Mouse (Mus musculus): ENCODE results near the gene Fntb.
A peak's percentile ranks its signal among the peaks of the same experiment; 100 is the strongest.

Fntb gene

GRCm38 (mm10) chr12:76765354-76765851 is at the start of gene Fntb, which contains the start of gene Churc1:
TSS of gene Fntb (plus strand) at chr12:76765589.
TSS of gene Churc1 (plus strand) at chr12:76765538.
- peak; percentile 90 for DNase-seq (ENCODE audit: inconsistent ontology term)

- no peak for DNase-seq (ENCODE audit: inconsistent ontology term)
These were observed 47.0 kb upstream of the Fntb start for GRCm38 (mm10) chr12:76718384-76718783.

- no peak for DNase-seq (ENCODE audit: inconsistent ontology term)
These were observed 44.8 kb upstream of the Fntb start for GRCm38 (mm10) chr12:76720572-76720971.

GRCm38 (mm10) chr12:76722026-76722425 is 43.4 kb upstream of the Fntb start:
- peak; percentile 1 for DNase-seq (ENCODE audit: inconsistent ontology term)

GRCm38 (mm10) chr12:76727955-76728354 is 37.4 kb upstream of the Fntb start:
- no peak for DNase-seq (ENCODE audit: inconsistent ontology term)

- no peak for DNase-seq (ENCODE audit: inconsistent ontology term)
These were observed 14.4 kb upstream of the Fntb start for GRCm38 (mm10) chr12:76750866-76751459.

- peak; percentile 24 for DNase-seq (ENCODE audit: inconsistent ontology term)
These were observed 12.6 kb upstream of the Fntb start for GRCm38 (mm10) chr12:76752652-76753318.

- DNase-seq (ENCODE audit: inconsistent ontology term), result no peak
These were observed 677 bp downstream of the Fntb start for GRCm38 (mm10) chr12:76765901-76766630.

GRCm38 (mm10) chr12:76770841-76771500 is 5.6 kb downstream of the Fntb start:
- no peak for DNase-seq (ENCODE audit: inconsistent ontology term)

GRCm38 (mm10) chr12:76771540-76771939 is 6.2 kb downstream of the Fntb start:
- no peak for DNase-seq (ENCODE audit: inconsistent ontology term)

GRCm38 (mm10) chr12:76774652-76775051 is 9.3 kb downstream of the Fntb start:
- no peak for DNase-seq (ENCODE audit: inconsistent ontology term)

GRCm38 (mm10) chr12:76775132-76775531 is 9.7 kb downstream of the Fntb start:
- DNase-seq (ENCODE audit: inconsistent ontology term), result no peak

- DNase-seq (ENCODE audit: inconsistent ontology term), result no peak
These were observed 11.5 kb downstream of the Fntb start for GRCm38 (mm10) chr12:76776898-76777297.

GRCm38 (mm10) chr12:76777845-76778244 is 12.5 kb downstream of the Fntb start:
- DNase-seq (ENCODE audit: inconsistent ontology term), result no peak

- DNase-seq (ENCODE audit: inconsistent ontology term), result no peak
These were observed 13.1 kb downstream of the Fntb start for GRCm38 (mm10) chr12:76778305-76779083.

- no peak for DNase-seq (ENCODE audit: inconsistent ontology term)
These were observed 14.6 kb downstream of the Fntb start for GRCm38 (mm10) chr12:76779951-76780350.

- DNase-seq (ENCODE audit: inconsistent ontology term), result no peak
These were observed 15.5 kb downstream of the Fntb start for GRCm38 (mm10) chr12:76780639-76781468.

- DNase-seq (ENCODE audit: inconsistent ontology term), result no peak
These were observed 18.7 kb downstream of the Fntb start for GRCm38 (mm10) chr12:76784056-76784619.

GRCm38 (mm10) chr12:76790446-76791084 is 25.2 kb downstream of the Fntb start:
- DNase-seq (ENCODE audit: inconsistent ontology term), result no peak
